Mouse (Mus musculus): ENCODE measurements around the gene Gm15319.
"Not testable (repeated sequence)": the region's sequence is repeated elsewhere in the genome, so short reads cannot be mapped to it uniquely, and the experiment has no call there.

The Gm15319 gene

GRCm38 (mm10) chr8:20297939-20298505 is 65.0 kb downstream of the Gm15319 start:
- peak; percentile 50 to 61 for DNase-seq (ENCODE audit: low spot score in 2 of 2)

GRCm38 (mm10) chr8:20296803-20297702 is 66.0 kb downstream of the Gm15319 start:
- DNase-seq (ENCODE audit: low spot score in 2 of 2) = peak; percentile 82

GRCm38 (mm10) chr8:20295881-20296280 is 67.1 kb downstream of the Gm15319 start:
- not testable (repeated sequence) for DNase-seq (ENCODE audit: low spot score in 2 of 2)

GRCm38 (mm10) chr8:20294826-20295225 is 68.2 kb downstream of the Gm15319 start:
- not testable (repeated sequence) for DNase-seq (ENCODE audit: low spot score in 2 of 2)

GRCm38 (mm10) chr8:20293966-20294365 is 69.0 kb downstream of the Gm15319 start:
- DNase-seq (ENCODE audit: low spot score in 2 of 2) = peak in 1 of 2 experiments; percentile 35

GRCm38 (mm10) chr8:20290015-20290414 is 73.0 kb downstream of the Gm15319 start:
- DNase-seq (ENCODE audit: low spot score in 2 of 2) = not testable (repeated sequence)

- DNase-seq (ENCODE audit: low spot score in 2 of 2) = peak in 1 of 2 experiments; percentile 27
Measured at GRCm38 (mm10) chr8:20288878-20289277, 74.1 kb downstream of the Gm15319 start.

- not testable (repeated sequence) for DNase-seq (ENCODE audit: low spot score in 2 of 2)
Measured at GRCm38 (mm10) chr8:20287706-20288105, 75.3 kb downstream of the Gm15319 start.
